Mouse (Mus musculus) spleen, adult 2 months (tissue): ENCODE results near the gene Ppef2.

ENCODE experiments used
- CTCF ChIP-seq: fragments of 200-500 bp; IDR thresholded peaks from 2 replicates; pipeline ENCODE4 v1.5.1; 2011; ENCODE audit warnings: mild to moderate bottlenecking, inconsistent platforms; ENCODE audit not compliant: insufficient read depth, insufficient read length, insufficient replicate concordance; ENCODE audit errors: extremely low read depth
- POLR2A ChIP-seq: fragments of 200-500 bp; IDR thresholded peaks from 2 replicates; pipeline ENCODE4 v1.6.1; 2011; ENCODE audit warnings: low read depth, low read length, inconsistent platforms

DNA sequence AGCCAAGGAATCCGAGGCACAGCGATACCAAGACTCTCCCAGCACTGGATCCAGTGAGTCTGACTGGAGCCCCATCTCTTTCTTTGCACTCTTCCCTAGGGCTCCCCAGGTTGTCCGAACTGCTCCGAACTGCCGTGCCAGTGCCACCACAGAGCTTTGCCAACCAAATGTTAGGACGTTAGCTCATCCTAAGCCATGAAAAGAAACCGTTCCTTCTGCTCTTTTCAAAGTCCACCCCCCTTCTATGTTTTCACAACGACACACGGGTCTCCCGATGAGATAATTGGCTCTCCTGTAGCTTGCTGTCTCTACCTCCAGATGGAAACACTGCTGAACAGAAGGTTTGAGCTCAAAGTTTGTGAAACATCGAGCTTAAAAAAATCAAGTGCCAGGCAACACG, 15.3 kb downstream of the Ppef2 start:
- TF ChIP-seq CTCF = no peak
- no peak for TF ChIP-seq POLR2A
